Mouse (Mus musculus): ENCODE results near the gene Fam181a.

Fam181a gene

GRCm38 (mm10) chr12:103358951-103359801 is 48.4 kb downstream of the Fam181a start:
- DNase-seq = no peak

- DNase-seq = no peak
Measured at GRCm38 (mm10) chr12:103360812-103361211, 50.0 kb downstream of the Fam181a start.

- DNase-seq = no peak
Measured at GRCm38 (mm10) chr12:103361539-103362307, 50.9 kb downstream of the Fam181a start.

GRCm38 (mm10) chr12:103362336-103362735 is 51.6 kb downstream of the Fam181a start:
- no peak for DNase-seq
